Mouse (Mus musculus) embryonic stem cell, embryonic (primary cell): ENCODE data around the gene Skap1.

Source experiments
- CTCF ChIA-PET, 4 experiments: fragments of 300-600 bp in 2 of 4; fragments of 350-600 bp in 2 of 4; sonication (Branson Sonifier 250); formaldehyde crosslinking; loops; one replicate each; lab custom pipeline; 2022; ENCODE audit warnings: inconsistent platforms in 2 of 4; lab: Charles Lee
- POLR2A ChIA-PET, 4 experiments: fragments of 300-600 bp in 2 of 4; fragments of 350-600 bp in 2 of 4; sonication (Branson Sonifier 250); formaldehyde crosslinking; loops; one replicate each; lab custom pipeline; 2022; ENCODE audit warnings: antibody characterized with exemption in 4 of 4, inconsistent platforms in 1 of 4; lab: Charles Lee

Gene Skap1

DNA sequence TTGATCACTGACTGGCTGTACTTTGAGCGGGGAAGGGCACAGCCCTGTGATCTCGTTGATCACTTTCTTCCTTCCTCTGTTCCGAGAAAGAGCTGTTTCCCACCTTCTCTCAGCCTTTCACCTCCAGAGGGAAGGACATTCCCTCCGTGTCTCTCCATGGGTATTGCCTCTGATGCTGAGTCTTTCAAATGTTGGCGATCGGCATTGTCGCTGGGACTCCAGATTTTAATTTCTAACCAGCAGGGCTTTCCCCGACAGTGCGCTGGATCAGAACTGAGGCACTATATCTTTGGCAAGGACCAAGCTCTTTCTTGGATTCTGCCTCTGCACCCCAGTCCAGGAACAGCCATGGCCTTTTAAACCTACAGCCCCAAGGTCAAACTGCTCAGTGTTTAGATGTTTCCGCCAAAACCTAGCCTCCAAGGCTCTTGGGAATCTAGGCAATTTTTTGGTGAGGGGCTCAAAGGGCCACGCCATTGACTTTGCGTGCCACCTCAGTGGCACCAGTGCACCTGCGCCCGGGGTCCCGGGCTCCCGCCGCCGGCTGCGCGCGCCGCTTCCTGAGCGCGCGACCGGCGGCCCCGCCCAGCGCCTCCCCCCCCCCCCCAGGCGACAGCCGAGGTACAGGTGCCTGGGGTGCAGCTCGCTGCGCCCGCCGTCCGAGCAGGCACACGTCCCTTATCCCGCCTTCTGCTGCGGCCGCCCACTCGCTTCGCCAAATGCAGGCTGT, at the start of gene Skap1:
Gene Skap1, plus strand, starts transcription at position 608 of the 730 bp plus-strand sequence.
- ChIA-PET CTCF (interaction anchor here in 1 of 4 experiments (0.6 kb wide), 1 partner anchor 251 kb away, joined by 3 read pairs; no protein-coding TSS in a partner anchor), POLR2A (interaction anchor here in 1 of 4 experiments (0.6 kb wide), 1 partner anchor 159 kb away, joined by 3 read pairs; no protein-coding TSS in a partner anchor)

DNA sequence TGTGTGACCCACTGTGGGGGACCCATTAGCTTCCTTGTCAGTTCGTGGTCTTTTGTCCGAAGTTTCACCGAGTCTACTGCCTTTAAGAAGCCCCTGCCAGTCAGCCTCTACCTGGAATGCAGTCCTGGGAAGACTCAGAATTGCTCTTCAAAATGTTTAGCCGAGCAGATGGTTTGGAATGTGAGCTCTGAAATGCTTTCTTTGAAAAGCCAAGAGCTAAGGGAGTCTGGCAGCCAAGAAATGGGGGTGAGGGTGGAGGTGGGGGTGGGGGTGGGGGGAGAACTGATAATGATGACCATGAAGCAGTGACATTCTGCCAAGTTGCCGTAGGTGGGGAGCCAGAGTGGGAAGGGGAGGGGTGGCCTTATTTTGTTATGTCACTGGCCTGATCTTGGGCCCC, 43.3 kb upstream of the Skap1 start:
- ChIA-PET CTCF (interaction anchor here in 3 of 4 experiments (0.6 to 1.2 kb wide), 5 partner anchors 18 to 695 kb away, joined by 3 to 8 read pairs (median 3); no protein-coding TSS in a partner anchor), POLR2A (interaction anchor here in 1 of 4 experiments (1.4 kb wide), 1 partner anchor 9 kb away, joined by 6 read pairs; no protein-coding TSS in a partner anchor)

DNA sequence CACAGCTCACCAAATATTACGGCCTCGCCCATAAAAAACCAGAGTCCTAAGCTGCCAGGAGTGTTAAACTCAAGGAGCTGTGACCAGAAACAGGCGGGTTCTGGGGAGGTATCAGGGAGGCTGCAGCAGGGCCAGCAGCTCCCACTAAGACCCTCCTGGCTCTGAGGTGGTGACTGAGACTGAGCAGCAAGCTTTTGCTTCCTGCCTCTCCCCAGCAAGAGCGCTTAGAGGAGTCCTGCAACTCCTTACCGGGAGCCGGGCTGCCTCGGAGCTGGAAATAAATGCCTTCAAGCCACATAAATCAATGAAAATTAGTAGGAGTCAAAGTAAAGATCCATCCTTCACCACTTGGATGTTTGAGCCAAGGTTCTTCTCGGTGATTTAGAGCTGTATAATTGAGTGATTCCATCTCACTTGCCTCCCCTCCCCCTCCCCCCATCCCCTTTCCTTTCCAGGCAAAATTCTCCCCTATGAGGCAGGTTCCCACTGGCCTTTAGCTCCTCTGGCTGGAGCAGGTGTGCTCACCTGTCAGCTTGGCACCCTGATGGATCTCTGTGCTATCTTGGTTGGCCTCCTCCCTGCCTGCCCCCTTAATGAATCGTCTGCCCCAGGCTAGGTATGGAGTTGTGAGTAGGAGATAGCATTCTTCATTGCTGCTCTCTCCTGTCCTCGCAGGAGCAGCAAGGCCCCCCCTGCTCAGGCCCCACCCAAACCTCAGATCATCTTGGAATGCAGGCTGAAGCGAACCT, 42.7 kb upstream of the Skap1 start:
- ChIA-PET POLR2A (interaction anchor here in 2 of 4 experiments (0.6 to 1.4 kb wide), 4 partner anchors 9 to 792 kb away, joined by 3 to 6 read pairs (median 4); partner anchors contain the start of gene Hoxb2 (in 1 of the 2)), CTCF (interaction anchor here (0.6 to 1.5 kb wide), 14 partner anchors 9 to 624 kb away, joined by 3 to 5 read pairs (median 3); no protein-coding TSS in a partner anchor)

DNA sequence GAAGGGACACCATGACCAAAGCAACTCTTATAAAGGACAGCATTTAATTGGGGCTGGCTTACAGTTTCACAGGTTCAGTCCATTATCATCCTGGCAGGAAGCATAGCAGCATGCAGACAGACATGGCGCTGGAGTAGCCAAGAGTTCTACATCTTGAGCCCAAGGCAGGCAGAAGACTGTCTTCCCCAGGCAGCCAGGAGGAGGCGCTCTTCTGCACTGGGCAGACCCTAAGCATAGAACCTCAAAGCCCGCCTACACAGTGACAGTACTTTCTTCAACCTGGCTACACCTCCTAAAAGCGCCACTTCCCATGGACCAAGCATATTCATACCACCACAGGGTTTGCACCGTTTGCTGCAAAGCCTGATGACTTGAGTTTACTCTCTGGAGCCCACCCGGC, 39.2 kb upstream of the Skap1 start:
- ChIA-PET POLR2A (no interaction called here), CTCF (interaction anchor here in 2 of 4 experiments (0.7 to 2.0 kb wide), 8 partner anchors 11 to 111 kb away, joined by 3 to 6 read pairs (median 4); no protein-coding TSS in a partner anchor)

DNA sequence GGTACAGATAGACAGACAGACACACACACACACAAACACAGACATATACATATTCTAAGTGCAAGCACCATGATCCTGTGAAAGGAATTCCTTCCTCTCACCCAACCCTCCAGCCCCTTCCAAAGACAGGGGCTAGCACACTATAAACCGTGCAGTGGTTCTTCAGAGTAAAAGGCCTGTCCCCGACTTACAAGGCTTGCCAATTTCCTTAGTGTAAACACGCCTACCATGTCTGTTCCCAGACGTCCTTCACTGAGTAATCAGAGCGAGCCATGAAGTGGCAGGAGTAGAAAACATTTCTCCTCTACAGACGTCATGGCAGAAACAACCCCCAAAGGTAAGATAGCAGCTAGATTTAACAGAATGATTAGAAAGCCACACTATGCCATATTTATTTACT, 38.2 kb upstream of the Skap1 start:
- ChIA-PET CTCF (interaction anchor here in 3 of 4 experiments (0.6 to 2.0 kb wide), 5 partner anchors 13 to 398 kb away, joined by 3 to 4 read pairs (median 4); no protein-coding TSS in a partner anchor), POLR2A (no interaction called here)

DNA sequence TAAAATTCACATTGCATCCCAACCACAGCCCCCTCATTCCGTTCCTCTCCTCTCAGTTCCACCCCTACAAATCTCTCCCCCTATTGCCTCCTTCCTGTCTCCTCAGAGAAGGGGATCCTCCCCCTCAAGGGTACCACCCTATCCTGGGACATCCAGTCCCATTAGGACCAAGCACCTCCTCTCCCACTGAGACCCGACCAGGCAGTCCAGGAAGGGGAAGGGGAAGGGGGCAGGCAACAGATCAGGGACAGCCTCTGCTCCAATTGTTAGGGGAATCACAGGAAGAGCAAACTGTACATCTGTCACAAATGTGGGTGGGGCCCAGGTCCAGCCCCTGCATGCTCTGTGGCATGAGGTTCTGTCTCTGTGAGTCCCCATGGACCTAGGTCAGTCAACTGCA, 37.6 kb upstream of the Skap1 start:
- CTCF ChIA-PET: interaction anchor here in 1 of 4 experiments (0.9 kb wide), 1 partner anchor 12 kb away, joined by 3 read pairs; no protein-coding TSS in a partner anchor
- POLR2A ChIA-PET: interaction anchor here in 1 of 4 experiments (0.5 to 0.7 kb wide), 3 partner anchors 22 to 176 kb away, joined by 3 to 8 read pairs (median 4); no protein-coding TSS in a partner anchor

DNA sequence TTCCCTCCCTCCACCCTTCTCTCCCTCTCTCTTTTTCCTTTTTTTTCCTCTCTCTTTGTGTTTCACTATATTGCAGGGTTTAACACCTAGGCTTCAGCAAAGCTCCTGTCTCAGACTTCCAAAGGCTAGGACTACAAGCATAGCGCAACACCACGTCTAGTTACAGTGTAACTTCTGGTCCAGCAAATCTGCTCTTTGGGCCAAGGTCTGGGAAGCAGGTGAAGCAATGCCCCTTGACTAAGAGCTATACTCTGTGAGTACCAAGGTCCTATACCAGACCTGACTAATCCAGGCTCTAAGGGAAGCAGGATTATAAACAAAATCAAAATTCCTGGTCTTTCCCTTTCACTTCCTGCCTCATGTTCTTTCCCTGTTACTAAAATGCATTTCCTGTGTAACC, 35.3 kb upstream of the Skap1 start:
- ChIA-PET CTCF (interaction anchor here in 2 of 4 experiments (0.6 to 1.1 kb wide), 4 partner anchors 10 to 1357 kb away, joined by 3 to 4 read pairs (median 3); no protein-coding TSS in a partner anchor), POLR2A (interaction anchor here in 1 of 4 experiments (0.6 kb wide), 1 partner anchor 1967 kb away, joined by 3 read pairs; no protein-coding TSS in a partner anchor)

DNA sequence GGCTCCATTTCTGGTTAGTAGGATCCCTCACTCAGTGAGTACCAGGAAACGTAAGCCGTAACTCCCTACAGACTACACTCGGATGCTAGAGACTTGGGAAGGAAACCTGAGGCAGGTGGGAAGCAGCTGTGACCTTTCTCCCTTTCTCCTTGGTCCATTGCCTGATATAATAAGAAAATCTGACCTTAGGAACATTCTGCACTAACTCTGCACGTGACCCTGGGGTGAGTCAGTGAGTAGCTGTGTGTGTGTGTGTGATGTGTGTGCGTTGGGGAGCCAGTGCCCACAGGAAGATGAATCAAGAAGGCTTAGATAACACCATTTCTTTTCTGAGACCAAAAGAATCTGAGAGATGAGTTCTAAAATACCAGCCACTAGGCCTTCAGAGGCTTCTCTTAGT, 34.5 kb upstream of the Skap1 start:
- ChIA-PET CTCF (no interaction called here), POLR2A (no interaction called here)

DNA sequence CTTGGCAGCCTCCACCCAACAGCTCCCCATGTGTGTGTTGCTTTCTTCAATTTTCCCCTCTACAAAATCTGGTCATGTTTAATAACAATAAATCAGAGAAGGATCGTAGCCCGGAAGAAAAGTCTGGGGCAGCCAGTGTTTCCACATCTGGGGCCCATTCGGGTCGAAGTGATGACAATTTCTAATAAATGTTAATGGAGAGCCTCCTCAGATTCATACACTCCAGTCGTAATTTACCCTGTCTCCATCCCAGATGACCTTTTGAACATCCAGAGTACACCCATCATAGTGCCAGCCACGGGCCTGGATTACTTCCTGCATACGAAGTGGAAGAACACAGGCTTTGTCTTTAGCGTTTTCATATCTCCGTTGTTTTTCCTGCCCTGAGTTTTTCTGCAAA, 32.5 kb upstream of the Skap1 start:
- POLR2A ChIA-PET: no interaction called here
- CTCF ChIA-PET: no interaction called here

DNA sequence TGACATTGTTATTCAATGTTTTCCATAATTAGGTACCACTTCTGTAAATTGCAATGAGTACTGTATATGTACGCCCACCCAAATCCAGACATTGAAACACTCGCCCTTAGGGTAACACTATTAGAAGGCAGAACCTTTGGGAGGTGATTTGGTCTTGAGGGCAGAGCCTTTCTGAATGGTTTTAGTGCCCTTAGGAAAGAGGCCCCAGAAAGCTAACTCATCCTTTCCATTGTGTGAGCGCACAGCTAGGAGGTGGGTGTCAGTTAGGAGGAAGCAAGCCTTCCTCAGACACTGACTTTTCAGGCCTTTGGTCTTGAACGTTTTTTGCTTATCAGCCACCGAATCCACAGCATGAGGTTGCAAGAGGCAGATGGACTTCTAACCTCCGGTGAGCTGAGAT, 29.5 kb upstream of the Skap1 start:
- POLR2A ChIA-PET: no interaction called here
- CTCF ChIA-PET: interaction anchor here in 1 of 4 experiments (0.7 kb wide), 1 partner anchor 27 kb away, joined by 3 read pairs; no protein-coding TSS in a partner anchor

DNA sequence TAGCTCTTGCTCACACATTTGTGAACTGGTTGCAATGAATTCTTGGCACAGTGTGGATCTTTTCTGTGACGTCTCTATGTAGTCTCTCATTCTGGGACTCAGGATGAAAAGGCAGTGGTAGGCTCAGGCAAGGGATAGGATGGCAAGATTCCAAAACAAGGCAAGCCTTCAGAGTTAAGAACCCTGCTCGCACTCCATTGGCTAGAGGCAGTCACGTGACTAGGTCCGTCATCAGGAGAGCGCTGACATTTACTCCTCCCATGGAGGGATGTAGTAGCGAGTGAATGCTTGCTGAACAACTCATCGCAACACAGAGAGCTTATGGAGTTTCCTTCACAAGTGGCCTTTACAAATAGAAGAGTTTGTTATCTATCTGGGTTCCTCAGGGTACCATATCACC, 27.9 kb upstream of the Skap1 start:
- CTCF ChIA-PET: interaction anchor here in 3 of 4 experiments (0.6 to 1.0 kb wide), 4 partner anchors 11 to 98 kb away, joined by 3 to 6 read pairs (median 4); no protein-coding TSS in a partner anchor
- POLR2A ChIA-PET: interaction anchor here in 1 of 4 experiments (0.6 to 1.1 kb wide), 2 partner anchors 41 to 357 kb away, joined by 3 read pairs; no protein-coding TSS in a partner anchor

DNA sequence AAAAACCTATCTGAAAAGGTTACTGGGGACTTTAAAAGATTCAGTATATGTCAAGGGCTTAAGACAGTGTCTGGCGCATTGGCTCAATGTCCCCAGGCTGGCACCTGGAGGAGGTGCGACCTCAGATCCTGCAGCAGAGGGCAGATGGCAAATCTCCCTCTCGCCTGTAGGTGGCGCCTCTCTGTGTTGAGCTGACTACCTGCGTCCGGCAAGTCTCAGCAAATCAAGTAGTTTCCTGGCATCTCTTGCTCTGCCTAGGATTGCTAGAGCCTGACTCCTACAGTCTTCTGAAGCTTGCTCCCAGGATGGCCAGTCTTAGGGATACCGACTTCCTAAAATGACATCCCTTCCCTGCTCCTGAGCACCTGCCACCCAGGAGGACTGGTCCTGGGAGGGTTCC, 25.6 kb upstream of the Skap1 start:
- ChIA-PET POLR2A (interaction anchor here in 2 of 4 experiments (0.5 to 1.3 kb wide), 5 partner anchors 41 to 1132 kb away, joined by 3 to 5 read pairs (median 4); partner anchors contain the start of gene Hoxb1 (in 1 of the 2)), CTCF (interaction anchor here (0.5 to 2.0 kb wide), 60 partner anchors 9 to 1590 kb away, joined by 3 to 17 read pairs (median 3); partner anchors contain the start of gene Hoxb9 (in 1 of the 4))

DNA sequence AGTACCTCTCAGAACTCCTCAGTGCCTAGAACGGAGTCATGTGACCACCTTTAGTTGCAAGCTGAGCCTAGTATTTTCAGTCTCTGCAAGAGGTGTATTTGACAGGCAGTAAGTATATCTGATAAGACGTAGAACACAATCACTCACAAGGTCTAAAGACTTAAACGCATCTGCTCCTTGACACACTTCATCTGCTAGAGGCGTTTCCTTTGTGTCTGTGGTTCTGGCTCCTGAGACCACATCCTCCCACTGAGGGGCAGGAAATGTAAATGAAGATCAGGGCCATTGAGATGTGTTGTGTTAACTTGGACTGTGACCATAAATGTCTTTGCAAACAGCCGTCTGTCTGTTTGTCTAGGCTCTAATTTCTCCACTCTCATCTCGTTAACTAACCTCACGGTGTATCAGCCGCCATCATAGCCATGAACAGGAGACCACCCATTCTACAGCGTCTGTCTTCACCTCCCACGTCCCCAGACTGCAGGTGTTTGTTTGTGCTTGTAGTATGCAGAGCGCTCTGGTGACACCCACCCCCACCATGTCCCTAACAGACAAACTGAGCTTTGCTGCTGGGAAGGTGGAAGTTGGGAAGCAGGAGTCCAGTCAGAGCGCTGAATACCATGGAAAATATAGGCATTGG, 22.7 kb upstream of the Skap1 start:
- POLR2A ChIA-PET: no interaction called here
- CTCF ChIA-PET: interaction anchor here in 1 of 4 experiments (0.7 kb wide), 1 partner anchor 1396 kb away, joined by 3 read pairs; no protein-coding TSS in a partner anchor

DNA sequence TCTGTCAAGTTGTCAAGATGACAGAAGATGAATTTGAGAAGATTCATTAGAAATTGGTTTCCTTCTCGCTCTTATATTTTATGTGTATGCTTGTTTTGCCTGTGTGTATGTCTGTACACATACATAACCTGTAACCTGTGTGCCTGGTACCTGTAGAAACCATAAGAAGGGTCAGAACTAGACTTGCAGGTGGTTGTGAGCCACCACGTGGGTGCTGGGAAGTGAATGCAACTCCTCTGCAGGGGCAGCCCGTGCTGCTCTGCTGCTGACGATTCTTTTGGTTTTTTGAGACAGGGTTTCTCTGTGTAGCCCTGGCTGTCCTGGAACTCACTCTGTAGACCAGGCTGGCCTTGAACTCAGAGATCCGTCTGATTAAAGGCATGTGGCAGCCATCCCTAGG, 21.9 kb upstream of the Skap1 start:
- CTCF ChIA-PET: interaction anchor here in 2 of 4 experiments (0.6 kb wide), 2 partner anchors 243 to 316 kb away, joined by 3 to 5 read pairs; no protein-coding TSS in a partner anchor

DNA sequence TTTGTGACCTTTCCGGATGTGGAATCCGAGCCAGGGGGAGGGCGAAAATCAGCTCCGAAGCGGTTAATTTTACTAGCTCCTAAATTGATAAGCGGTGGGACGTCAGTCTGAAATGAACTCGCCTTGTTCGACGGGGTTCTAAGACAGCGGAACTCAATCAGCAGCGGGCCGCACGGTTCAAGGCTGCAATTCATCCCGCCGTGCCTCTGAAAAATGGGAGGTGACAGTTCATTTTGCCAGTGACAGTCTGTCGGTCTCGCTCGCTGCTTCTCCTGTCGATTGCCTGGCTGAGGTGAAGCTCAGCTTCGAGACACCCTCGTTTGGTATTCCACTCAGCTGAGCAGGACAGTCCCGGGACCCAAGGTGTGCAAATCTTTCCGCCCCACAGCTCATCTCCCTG, 16.5 kb upstream of the Skap1 start:
- ChIA-PET POLR2A (interaction anchor here in 3 of 4 experiments (0.5 to 1.8 kb wide), 8 partner anchors 9 to 1369 kb away, joined by 3 to 8 read pairs (median 4); no protein-coding TSS in a partner anchor), CTCF (interaction anchor here (0.6 to 2.2 kb wide), 11 partner anchors 9 to 186 kb away, joined by 3 to 17 read pairs (median 3); no protein-coding TSS in a partner anchor)

More for the DNA sequence above, 21.9 kb upstream of the Skap1 start:
- POLR2A ChIA-PET: no interaction called here

DNA sequence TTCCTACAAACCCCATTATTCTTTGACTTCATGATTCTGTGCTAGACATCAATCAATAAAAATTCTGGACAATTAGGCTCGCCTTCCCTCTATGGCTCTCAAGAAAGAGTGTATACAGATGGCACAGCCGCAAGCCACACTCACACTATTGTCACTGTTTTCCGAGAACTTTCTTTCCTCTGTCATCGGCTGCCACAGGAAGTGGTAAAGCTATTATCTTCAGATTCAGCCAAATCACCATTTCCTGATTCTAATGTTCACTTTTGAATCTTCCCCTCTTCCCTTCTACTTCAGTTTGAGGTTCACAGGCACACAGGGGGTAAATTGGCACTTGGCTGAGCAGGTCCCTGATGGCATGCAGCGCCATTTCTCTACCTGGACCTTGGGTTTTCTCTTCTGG, 9.3 kb upstream of the Skap1 start:
- ChIA-PET POLR2A (interaction anchor here in 1 of 4 experiments (0.7 kb wide), 1 partner anchor 313 kb away, joined by 5 read pairs; no protein-coding TSS in a partner anchor), CTCF (interaction anchor here in 3 of 4 experiments (0.5 to 1.2 kb wide), 4 partner anchors 16 to 407 kb away, joined by 3 to 5 read pairs (median 3); no protein-coding TSS in a partner anchor)

DNA sequence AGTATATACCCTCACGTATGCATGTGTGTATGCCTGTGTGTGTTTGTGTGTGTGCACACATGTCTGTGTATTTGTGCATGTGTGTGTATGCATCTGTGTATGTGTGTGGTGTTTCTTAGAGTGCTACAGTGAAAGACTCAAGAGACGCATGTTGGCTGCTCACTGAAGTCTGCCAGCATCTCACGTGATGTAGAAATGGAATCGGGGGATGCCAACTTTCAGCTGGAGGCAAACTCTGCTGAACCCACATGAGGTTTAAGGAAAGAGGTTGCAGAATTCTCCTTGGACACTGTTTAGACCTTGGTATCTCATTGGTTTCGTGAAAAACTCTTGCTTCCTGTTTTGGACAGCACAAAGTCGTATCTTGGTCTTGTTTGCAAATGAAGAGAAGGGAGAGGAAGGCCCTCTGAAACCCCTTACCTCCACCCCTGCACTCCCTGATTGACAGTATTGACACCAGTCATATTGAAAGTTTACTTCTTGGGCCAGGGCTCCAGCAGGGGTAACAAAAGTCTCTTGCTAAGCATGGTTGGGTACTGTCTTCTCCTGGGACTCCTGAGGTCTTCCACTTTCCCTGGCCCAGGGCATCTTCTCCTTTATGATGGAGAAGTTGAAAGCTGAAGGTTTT, 8.6 kb upstream of the Skap1 start:
- CTCF ChIA-PET: no interaction called here

More for the DNA sequence above, 8.6 kb upstream of the Skap1 start:
- POLR2A ChIA-PET: interaction anchor here in 1 of 4 experiments (0.7 kb wide), 1 partner anchor 314 kb away, joined by 5 read pairs; no protein-coding TSS in a partner anchor
